Mouse (Mus musculus) testis, adult 2 months (tissue): ENCODE data around the gene Plekha7.

ENCODE experiments used
- CTCF ChIP-seq: fragments of 200-500 bp; IDR thresholded peaks from 2 replicates; pipeline ENCODE4 v1.5.1; 2012; ENCODE audit warnings: low read depth, mild to moderate bottlenecking, inconsistent platforms, low read length, moderate library complexity; ENCODE audit not compliant: control insufficient read depth, insufficient read depth, insufficient replicate concordance
- POLR2A ChIP-seq: fragments of 200-500 bp; IDR thresholded peaks from 2 replicates; pipeline ENCODE4 v1.6.1; 2012; ENCODE audit warnings: low read depth, mild to moderate bottlenecking, inconsistent platforms, low read length, moderate library complexity; ENCODE audit not compliant: control insufficient read depth

- TF ChIP-seq CTCF (no peak), POLR2A (no peak)
Measured at GRCm38 (mm10) chr7:116294961-116295360, 13.2 kb downstream of the Plekha7 start.
